8 mouse cellular contexts compared by ENCODE assay signal in the genomic region with DNA sequence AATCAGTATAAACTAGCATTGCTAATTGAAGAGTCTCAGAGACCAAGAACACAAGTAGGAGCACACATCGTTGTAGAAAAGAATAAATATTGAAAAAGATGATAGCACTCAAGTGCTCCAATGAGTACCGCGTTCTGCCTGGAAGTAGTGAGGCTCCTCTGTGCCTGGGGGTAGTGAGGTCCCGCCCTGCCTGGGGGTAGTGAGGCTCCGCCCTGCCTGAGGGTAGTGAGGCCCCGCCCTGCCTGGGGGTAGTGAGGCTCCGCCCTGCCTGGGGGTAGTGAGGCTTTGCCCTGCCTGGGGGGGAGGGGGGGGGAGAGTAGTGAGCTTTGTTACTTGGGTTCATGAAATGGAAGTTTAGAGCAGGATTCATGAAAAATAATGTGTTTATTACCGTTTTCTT. TPM values are rescaled to one million over a fixed set of nuclear protein-coding genes. Genes with fewer than 3 reads are reported as not detected.
DNase-seq lines count a peak whose midpoint lies in the region; ATAC-seq lines count a peak whose summit lies in the region.

No protein-coding gene starts in this region.

- DNase-seq in kidney, postnatal 14 days: peak; percentile 10
- DNase-seq in adrenal gland, adult 8-10 months: peak; percentile 12
- DNase-seq in testis, postnatal 10 days (ENCODE audit: low spot score): peak; percentile 51
- DNase-seq in right cerebral cortex, postnatal 14 days: no peak
- no peak for DNase-seq in right cerebral cortex, adult 2 months (ENCODE audit: low spot score in 2 of 2)
- DNase-seq in cerebellum, postnatal 4 days (ENCODE audit: low spot score in 2 of 2): no peak

- WGBS in kidney, embryonic 15.5 days: 92% methylated on average over 8 of the region's 8 CpGs
- 51% methylated on average over 8 of the region's 8 CpGs for WGBS in liver, embryonic 12.5 days (ENCODE audit: insufficient replicate concordance)

- no peak overlapping the region for H3K4me3 ChIP-seq in kidney, embryonic 15.5 days (replicated peaks)
- H3K4me3 ChIP-seq in liver, embryonic 12.5 days: no peak overlapping the region

- ATAC-seq in kidney, embryonic 15.5 days (replicated peaks; ENCODE audit: low FRiP score): no peak
- ATAC-seq in liver, embryonic 12.5 days: peak; percentile 100

- no peaks in the 10 kb centered on the region for H3K4me1 ChIP-seq in kidney, embryonic 15.5 days
- peaks cover 18% of the 10 kb centered on the region for H3K4me1 ChIP-seq in liver, embryonic 12.5 days

- no peaks in the 10 kb centered on the region for H3K9me3 ChIP-seq in kidney, embryonic 15.5 days (replicated peaks)
- H3K9me3 ChIP-seq in liver, embryonic 12.5 days (replicated peaks): no peaks in the 10 kb centered on the region

- no peaks in the 10 kb centered on the region for H3K27me3 ChIP-seq in kidney, embryonic 15.5 days
- H3K27me3 ChIP-seq in liver, embryonic 12.5 days (replicated peaks): no peaks in the 10 kb centered on the region

- peaks cover 42% of the 10 kb centered on the region for H3K36me3 ChIP-seq in kidney, embryonic 15.5 days
- peaks cover 75% of the 10 kb centered on the region for H3K36me3 ChIP-seq in liver, embryonic 12.5 days

- no peak overlapping the region for H3K4me2 ChIP-seq in kidney, embryonic 15.5 days
- H3K4me2 ChIP-seq in liver, embryonic 12.5 days: no peak overlapping the region

- H3K27ac ChIP-seq in kidney, embryonic 15.5 days: no peak overlapping the region
- peak overlapping the region; percentile 54; the same call in 1 of the 2 replicates for H3K27ac ChIP-seq in liver, embryonic 12.5 days

- H3K9ac ChIP-seq in kidney, embryonic 15.5 days: no peak overlapping the region
- H3K9ac ChIP-seq in liver, embryonic 12.5 days: no peak overlapping the region

RNA-seq across cellular contexts. Expression of a gene that starts 46.7 kb away (rescaled TPM):
- polyA plus RNA-seq in kidney, embryonic 15.5 days (2015; fragmentation: Nextera tagmentation; extraction: Ambion mirVana): 21.3 and 21.6 TPM in 2 replicates
- total RNA-seq in adrenal gland, adult 8-10 months (2022): 10 to 100 TPM; 42.3 to 50.7 (median 48.2) TPM
- 63.9 and 67.6 TPM in 2 replicates for polyA plus RNA-seq in liver, embryonic 12.5 days (2016; fragmentation: Nextera tagmentation; extraction: Ambion mirVana)

Comparison
In these comparisons a context has a peak if more than half of its experiments do, and no peak if none do; other contexts are left out.
1. DNase-seq: peak in kidney, postnatal 14 days (single experiment), adrenal gland, adult 8-10 months (single experiment) and testis, postnatal 10 days (single experiment); none in right cerebral cortex, postnatal 14 days (single experiment), right cerebral cortex, adult 2 months (0 of 2) and cerebellum, postnatal 4 days (0 of 2).